Mouse (Mus musculus) liver, embryonic 16.5 days (tissue): Measurements from ENCODE around the gene Slc6a19. TPM values are rescaled to one million over a fixed set of nuclear protein-coding genes. Genes with fewer than 3 reads are reported as not detected.

ENCODE experiments used
- polyA plus RNA-seq: library from polyadenylated mRNA; unstranded; fragments of >200 nt; fragmentation: Nextera tagmentation; extraction: Ambion mirVana; gene quantifications from 2 replicates; pipeline ENCODE4 v1.2.1, GENCODE M21; 2015

Gene Slc6a19
- polyA plus RNA-seq, 1 experiment from 2014 or later, result 1.6 TPM

Other genes with a start within 250 kb of the Slc6a19 start
- 59.4 and 64.7 TPM in 2 replicates for gene Lpcat1, start 237.7 kb downstream of the Slc6a19 start, polyA plus RNA-seq
- 0.63 and 0.67 TPM in 2 replicates for gene Slc6a3, start 168.1 kb downstream of the Slc6a19 start, polyA plus RNA-seq
- gene Clptm1l, start 100.9 kb downstream of the Slc6a19 start, polyA plus RNA-seq, result 63.1 and 64.3 TPM in 2 replicates
- 1.1 and 2.2 TPM in 2 replicates for gene Tert, start 78.0 kb downstream of the Slc6a19 start, polyA plus RNA-seq
- gene Slc6a18, start 26.8 kb downstream of the Slc6a19 start, polyA plus RNA-seq, result 0.08 TPM in 1 of 2 replicates, not detected in the other
- gene Slc12a7, start 28.2 kb upstream of the Slc6a19 start, polyA plus RNA-seq, result 11.8 and 14.4 TPM in 2 replicates
- gene Nkd2, start 142.8 kb upstream of the Slc6a19 start, polyA plus RNA-seq, result 0.11 and 0.19 TPM in 2 replicates
- gene Trip13, start 232.9 kb upstream of the Slc6a19 start, polyA plus RNA-seq, result 13.8 and 14.7 TPM in 2 replicates
- gene Brd9, start 232.9 kb upstream of the Slc6a19 start, polyA plus RNA-seq, result 12.9 and 14.1 TPM in 2 replicates